Mouse (Mus musculus) CH12.LX (cell line): ENCODE measurements at regions not wholly inside any gene's neighbourhood (a gene's known extent, or its start where the extent isn't known, plus 50 kb on each side); places are given as distances from the start of the nearest gene placed in this dataset.

Experiments used
- CHD2 ChIP-seq: IDR thresholded peaks from 2 replicates; pipeline ENCODE4 v1.6.1; 2011; ENCODE audit warnings: low read length, improper control_type of control experiment
- CTCF ChIP-seq, 2 experiments: IDR thresholded peaks in 1 of 2; conservative IDR thresholded peaks in 1 of 2; 2 replicates each; pipeline ENCODE4 v1.5.1; 2011 to 2012; ENCODE audit warnings: low read depth in 2 of 2, low read length in 2 of 2, improper control_type of control experiment in 1 of 2, inconsistent platforms in 1 of 2, mild to moderate bottlenecking in 1 of 2, moderate library complexity in 1 of 2
- E2F4 ChIP-seq: IDR thresholded peaks from 2 replicates; pipeline ENCODE4 v1.6.1; 2011; ENCODE audit warnings: low read depth, low read length, improper control_type of control experiment; ENCODE audit not compliant: insufficient replicate concordance
- GABPA ChIP-seq: IDR thresholded peaks from 2 replicates; pipeline ENCODE4 v1.6.1; 2012; ENCODE audit warnings: low read depth, low read length, improper control_type of control experiment, inconsistent platforms; ENCODE audit not compliant: insufficient replicate concordance
- HCFC1 ChIP-seq: IDR thresholded peaks from 2 replicates; pipeline ENCODE4 v1.6.1; 2012; ENCODE audit warnings: low read depth, mild to moderate bottlenecking, inconsistent platforms, low read length, improper control_type of control experiment
- MAFK ChIP-seq: IDR thresholded peaks from 2 replicates; pipeline ENCODE4 v1.6.1; 2011; ENCODE audit warnings: low read length, improper control_type of control experiment; ENCODE audit not compliant: insufficient replicate concordance
- POLR2A ChIP-seq: IDR thresholded peaks from 2 replicates; pipeline ENCODE4 v1.6.1; 2011; ENCODE audit warnings: low read depth, mild to moderate bottlenecking, improper control_type of control experiment, low read length
- RCOR1 ChIP-seq: conservative IDR thresholded peaks from 2 replicates; pipeline ENCODE4 v1.6.1; 2012; ENCODE audit warnings: low read depth, mild to moderate bottlenecking, inconsistent platforms, low read length, improper control_type of control experiment
- TBP ChIP-seq: conservative IDR thresholded peaks from 2 replicates; pipeline ENCODE4 v1.6.1; 2011; ENCODE audit warnings: low read depth, low read length, improper control_type of control experiment
- USF1 ChIP-seq: IDR thresholded peaks from 2 replicates; pipeline ENCODE4 v1.6.1; 2014; ENCODE audit warnings: low read depth, mild to moderate bottlenecking, inconsistent platforms, low read length, improper control_type of control experiment
- USF2 ChIP-seq: conservative IDR thresholded peaks from 2 replicates; pipeline ENCODE4 v1.6.1; 2011; ENCODE audit warnings: low read depth, low read length, improper control_type of control experiment
- ZC3H11A ChIP-seq: IDR thresholded peaks from 2 replicates; pipeline ENCODE4 v1.6.1; 2012; ENCODE audit warnings: low read depth, mild to moderate bottlenecking, inconsistent platforms, low read length, improper control_type of control experiment

DNA sequence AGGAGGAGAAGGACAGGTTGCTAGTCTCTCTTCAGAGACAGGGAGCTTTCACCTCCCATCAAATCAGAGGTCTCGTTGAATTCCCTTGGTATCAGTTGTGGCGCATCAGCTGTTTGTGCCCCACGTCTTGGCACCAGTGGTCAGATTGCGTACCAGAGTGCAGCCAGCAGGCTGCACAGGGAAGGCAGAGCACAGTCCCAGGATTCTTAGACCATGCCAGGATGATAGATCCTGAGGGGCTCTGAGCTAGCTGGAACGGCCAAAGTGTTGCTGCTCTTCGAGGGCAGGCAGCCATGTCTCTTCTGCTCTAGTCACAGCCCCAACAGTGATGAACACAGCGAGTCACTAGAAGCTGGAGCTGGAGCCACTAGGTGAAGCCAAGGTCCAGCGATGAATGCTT lies 167.2 kb downstream of the B3glct start:
- TF ChIP-seq CTCF (conservative IDR thresholded peaks at IDR 0.05 in 1 of 2, IDR thresholded peaks at IDR 0.05 in 1 of 2; ENCODE audit: low read depth in 2 of 2, low read length in 2 of 2) (no peak), E2F4 (no peak), TBP (no peak), USF1 (no peak), ZC3H11A (no peak), RCOR1 (no peak), GABPA (no peak), USF2 (no peak), POLR2A (no peak), MAFK (no peak), HCFC1 (no peak), CHD2 (no peak)
